Comparison of ENCODE assay signal across 21 mouse cellular contexts in the genomic region with DNA sequence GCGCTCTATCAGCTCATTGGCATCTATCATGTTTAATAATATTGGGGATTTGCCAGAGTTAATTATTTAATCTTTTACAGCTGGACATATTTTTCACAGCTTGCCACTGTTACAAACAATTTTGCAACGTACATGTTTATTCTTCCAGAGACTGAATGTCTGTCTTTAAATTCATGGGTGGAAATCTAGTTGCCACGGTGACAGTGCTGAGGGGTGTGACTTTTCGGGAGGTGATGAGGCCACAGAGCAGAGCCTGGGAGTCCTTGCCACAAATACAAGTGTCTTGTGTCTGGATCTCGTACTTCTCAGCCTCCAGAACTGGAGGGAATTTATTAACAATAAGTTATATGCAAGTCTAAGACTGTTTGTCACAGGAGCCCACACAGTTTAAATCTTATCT.
DNase-seq lines count a peak whose midpoint lies in the region; ATAC-seq and TF ChIP-seq lines count a peak whose summit lies in the region.
"Had no signal": no experiment of that assay in that cellular context is flagged by ENCODE, and none has a peak within 500 bp of the region (broad histone marks: within the 10 kb centered on the region; RNA-seq: fewer than 3 reads in every experiment).

No protein-coding gene starts in this region.

- intact Hi-C loops in left cerebral cortex, postnatal 14 days (cut with DNase I), result no loop called here

- no peaks in the 10 kb centered on the region for H3K27me3 ChIP-seq in hindbrain, postnatal 0 days (ENCODE audit: insufficient read depth, low read length)
- no peaks in the 10 kb centered on the region for H3K27me3 ChIP-seq in hindbrain, embryonic 10.5 days (ENCODE audit: insufficient read depth, poor library complexity, severe bottlenecking)
- H3K27me3 ChIP-seq in lung, postnatal 0 days (replicated peaks; ENCODE audit: insufficient read depth, low read length), result no peaks in the 10 kb centered on the region
- H3K27me3 ChIP-seq: embryonic facial prominence, embryonic 13.5 days; forebrain, embryonic 13.5 days; hindbrain, embryonic 13.5 days had no signal

- no peak for TF ChIP-seq CTCF in hindbrain, postnatal 0 days (IDR thresholded peaks at IDR 0.05; ENCODE audit: low read depth)
- TF ChIP-seq CTCF in lung, postnatal 0 days (IDR thresholded peaks at IDR 0.05), result no peak

- H3K9ac ChIP-seq in hindbrain, postnatal 0 days (replicated peaks; ENCODE audit: low read length), result no peak overlapping the region
- H3K9ac ChIP-seq in lung, postnatal 0 days (replicated peaks; ENCODE audit: low read depth), result no peak overlapping the region
- H3K9ac ChIP-seq: embryonic facial prominence, embryonic 13.5 days; forebrain, embryonic 13.5 days; hindbrain, embryonic 13.5 days had no signal

- H3K9me3 ChIP-seq in hindbrain, postnatal 0 days (ENCODE audit: low read length), result no peaks in the 10 kb centered on the region
- no peaks in the 10 kb centered on the region for H3K9me3 ChIP-seq in hindbrain, embryonic 10.5 days
- no peaks in the 10 kb centered on the region for H3K9me3 ChIP-seq in lung, postnatal 0 days (ENCODE audit: low read length)
- H3K9me3 ChIP-seq: embryonic facial prominence, embryonic 13.5 days; forebrain, embryonic 13.5 days; heart, embryonic 10.5 days; hindbrain, embryonic 13.5 days had no signal

- H3K36me3 ChIP-seq in hindbrain, postnatal 0 days (ENCODE audit: insufficient read depth, low read length), result no peaks in the 10 kb centered on the region
- no peaks in the 10 kb centered on the region for H3K36me3 ChIP-seq in hindbrain, embryonic 10.5 days
- H3K36me3 ChIP-seq in lung, postnatal 0 days (ENCODE audit: insufficient read depth, low read length), result no peaks in the 10 kb centered on the region
- H3K36me3 ChIP-seq: embryonic facial prominence, embryonic 13.5 days; heart, embryonic 10.5 days; hindbrain, embryonic 13.5 days had no signal

- no peak for TF ChIP-seq EP300 in lung, postnatal 0 days (IDR thresholded peaks at IDR 0.05)

- H3K4me3 ChIP-seq in hindbrain, postnatal 0 days (ENCODE audit: low read length), result no peak overlapping the region
- H3K4me3 ChIP-seq in hindbrain, embryonic 10.5 days, result no peak overlapping the region
- no peak overlapping the region for H3K4me3 ChIP-seq in lung, postnatal 0 days (ENCODE audit: low read depth, low read length)
- H3K4me3 ChIP-seq: embryonic facial prominence, embryonic 13.5 days; forebrain, embryonic 13.5 days; heart, embryonic 10.5 days; hindbrain, embryonic 13.5 days had no signal

- ATAC-seq in hindbrain, postnatal 0 days, result no peak
- peak; percentile 83 for ATAC-seq in lung, postnatal 0 days
- no peak for ATAC-seq in megakaryocyte, adult 5-6 weeks (ENCODE audit: poor library complexity, severe bottlenecking)
- ATAC-seq: activated CD4-positive, CD25-positive, alpha-beta regulatory T cell, adult 4 months; forebrain, embryonic 13.5 days had no signal

- WGBS in hindbrain, postnatal 0 days, result 51% methylated on average over 5 of the region's 5 CpGs
- WGBS in hindbrain, embryonic 10.5 days, result 74% methylated on average over 5 of the region's 5 CpGs
- WGBS in lung, postnatal 0 days, result 54% methylated on average over 5 of the region's 5 CpGs

- no peaks in the 10 kb centered on the region for H3K4me1 ChIP-seq in hindbrain, postnatal 0 days (ENCODE audit: insufficient read depth, low read length)
- H3K4me1 ChIP-seq in hindbrain, embryonic 10.5 days (replicated peaks), result peaks cover 14% of the 10 kb centered on the region; the same call in 1 of the 2 replicates
- H3K4me1 ChIP-seq in lung, postnatal 0 days (ENCODE audit: insufficient read depth, low read depth, low read length), result no peaks in the 10 kb centered on the region
- H3K4me1 ChIP-seq: forebrain, embryonic 13.5 days; hindbrain, embryonic 13.5 days had no signal

- H3K4me2 ChIP-seq in hindbrain, postnatal 0 days (ENCODE audit: low read depth, low read length), result no peak overlapping the region
- no peak overlapping the region for H3K4me2 ChIP-seq in lung, postnatal 0 days (replicated peaks; ENCODE audit: low read depth, low read length)
- H3K4me2 ChIP-seq: embryonic facial prominence, embryonic 13.5 days; forebrain, embryonic 13.5 days; hindbrain, embryonic 13.5 days had no signal

- DNase-seq in hindbrain, postnatal 0 days (ENCODE audit: low spot score), result peak; percentile 7
- DNase-seq in hindbrain, embryonic 10.5 days (ENCODE audit: low spot score), result no peak
- DNase-seq in lung, postnatal 0 days (ENCODE audit: low spot score), result peak; percentile 70
- no peak for DNase-seq in lung, postnatal 25 days (ENCODE audit: low spot score)
- DNase-seq in R1 (ENCODE audit: low read depth, low spot score), result peak; percentile 19
- no peak for DNase-seq in left cerebral cortex, postnatal 14 days (ENCODE audit: low spot score in 2 of 2)
- DNase-seq: adrenal gland, adult 2 months; adrenal gland, postnatal 25 days; cerebellum, adult 18-20 months; cerebellum, adult 9-11 months; cerebellum, postnatal 36 days; gastrocnemius, postnatal 10 days; heart, adult 18-20 months; heart, postnatal 10 days; heart, postnatal 4 days had no signal

- no peak overlapping the region for H3K27ac ChIP-seq in hindbrain, postnatal 0 days
- H3K27ac ChIP-seq in hindbrain, embryonic 10.5 days, result no peak overlapping the region
- no peak overlapping the region for H3K27ac ChIP-seq in lung, postnatal 0 days (ENCODE audit: low read length)
- H3K27ac ChIP-seq: embryonic facial prominence, embryonic 13.5 days; forebrain, embryonic 13.5 days; heart, embryonic 10.5 days; hindbrain, embryonic 13.5 days had no signal

Comparison
In these comparisons a context has a peak if more than half of its experiments do, and no peak if none do; other contexts are left out.
1. DNase-seq: peak in hindbrain, postnatal 0 days (single experiment), lung, postnatal 0 days (single experiment) and R1 (single experiment); none in hindbrain, embryonic 10.5 days (single experiment), lung, postnatal 25 days (single experiment) and left cerebral cortex, postnatal 14 days (0 of 2).